Mouse (Mus musculus) spleen, adult 2 months (tissue): ENCODE results near the gene Vps35l.

Experiments used
- CTCF ChIP-seq: fragments of 200-500 bp; IDR thresholded peaks from 2 replicates; pipeline ENCODE4 v1.5.1; 2011; ENCODE audit warnings: mild to moderate bottlenecking, inconsistent platforms; ENCODE audit not compliant: insufficient read depth, insufficient read length, insufficient replicate concordance; ENCODE audit errors: extremely low read depth
- POLR2A ChIP-seq: fragments of 200-500 bp; IDR thresholded peaks from 2 replicates; pipeline ENCODE4 v1.6.1; 2011; ENCODE audit warnings: low read depth, low read length, inconsistent platforms

GRCm38 (mm10) chr7:118824451-118824850, 84.4 kb downstream of the Vps35l start:
- TF ChIP-seq CTCF (no peak), POLR2A (no peak)
